Mouse (Mus musculus): Measurements from ENCODE around the gene Dpm2.
A peak's percentile ranks its signal among the peaks of the same experiment; 100 is the strongest.

The Dpm2 gene

DNA sequence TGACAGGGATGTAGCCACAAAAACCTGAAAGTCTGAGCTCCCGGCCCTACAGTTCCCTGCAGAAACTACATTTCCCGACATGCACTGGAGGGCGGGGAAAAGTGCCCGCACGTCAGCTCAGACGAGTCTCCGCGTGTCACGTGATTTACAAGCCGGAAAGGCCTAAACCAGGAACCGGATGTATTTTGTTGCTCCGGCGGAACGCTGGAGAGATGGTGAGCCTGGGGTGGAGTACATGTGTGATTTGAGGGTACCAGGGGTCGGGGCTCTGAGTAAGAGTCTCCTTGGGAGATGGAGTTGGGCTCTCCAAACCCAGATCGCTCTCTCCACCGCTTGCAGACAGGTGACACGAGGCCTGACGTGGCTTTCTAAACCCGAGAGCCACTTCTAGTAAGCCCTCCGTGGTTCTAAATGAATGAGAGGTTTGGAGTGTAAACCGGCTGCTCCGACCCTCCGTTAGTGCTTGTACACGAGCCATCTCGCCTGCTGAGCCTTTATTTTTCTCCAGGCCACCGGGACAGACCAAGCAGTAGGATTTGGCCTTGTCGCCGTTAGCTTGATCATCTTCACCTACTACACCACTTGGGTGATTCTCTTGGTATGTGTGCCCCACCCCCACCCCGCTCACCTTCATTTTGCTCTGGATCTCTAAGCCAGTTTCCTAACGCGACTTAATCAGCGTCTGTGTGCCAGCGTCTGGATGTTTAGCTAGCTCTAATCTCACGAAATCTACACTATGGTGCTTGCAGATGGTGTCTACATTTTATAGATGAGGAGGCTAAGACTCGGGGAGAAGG lies at the start of gene Dpm2:
Gene Dpm2, plus strand, starts transcription at position 161 of the 797 bp plus-strand sequence.
- DNase-seq (ENCODE audit: extremely low read depth, insufficient read length, low spot score), result peak; percentile 76

DNA sequence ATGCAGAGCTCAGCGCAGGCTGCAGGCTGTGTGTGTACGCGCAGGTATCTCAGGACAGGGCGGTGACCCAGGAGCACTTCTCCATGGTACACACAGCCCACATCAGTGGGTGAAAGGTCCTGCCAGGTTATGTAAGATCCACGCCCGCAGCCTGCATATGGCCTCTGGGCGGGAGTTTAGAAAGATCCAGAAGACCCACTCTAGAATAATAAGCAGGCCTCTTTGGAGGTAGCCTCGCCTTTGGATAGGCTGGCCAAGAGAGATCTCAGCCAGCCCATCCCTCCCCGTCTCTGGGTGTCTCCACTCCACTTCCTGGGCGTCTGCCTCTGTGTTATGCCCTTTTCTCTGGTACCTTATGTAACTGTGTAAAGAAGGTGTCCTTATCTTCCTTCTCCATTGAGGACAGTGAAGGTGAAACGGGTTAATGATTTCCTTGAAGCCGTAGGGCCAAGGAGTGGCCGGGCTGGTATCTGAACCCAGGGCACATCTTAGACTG lies 46.1 kb upstream of the Dpm2 start:
- no peak for DNase-seq (ENCODE audit: extremely low read depth, insufficient read length, low spot score)

DNA sequence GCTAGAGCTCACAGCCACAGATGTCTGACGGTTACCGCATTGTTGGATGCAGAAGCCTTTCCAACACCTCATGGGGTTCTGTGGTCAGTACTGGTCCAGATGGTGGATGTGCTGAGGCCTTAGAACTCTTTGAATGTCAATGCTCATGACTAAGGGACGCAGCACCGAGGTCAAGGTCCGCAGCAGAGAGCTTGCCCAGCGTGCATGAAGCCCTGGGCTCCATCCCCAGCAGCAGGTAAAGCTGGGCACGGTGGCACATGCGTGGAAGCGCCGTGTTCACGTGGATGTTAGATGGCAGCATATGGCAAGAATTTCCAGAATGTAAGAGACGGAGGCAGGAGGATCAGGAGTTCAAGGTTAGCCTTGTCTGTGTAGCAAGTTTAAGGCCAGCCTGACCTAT lies 44.8 kb upstream of the Dpm2 start:
- no peak for DNase-seq (ENCODE audit: extremely low read depth, insufficient read length, low spot score)

DNA sequence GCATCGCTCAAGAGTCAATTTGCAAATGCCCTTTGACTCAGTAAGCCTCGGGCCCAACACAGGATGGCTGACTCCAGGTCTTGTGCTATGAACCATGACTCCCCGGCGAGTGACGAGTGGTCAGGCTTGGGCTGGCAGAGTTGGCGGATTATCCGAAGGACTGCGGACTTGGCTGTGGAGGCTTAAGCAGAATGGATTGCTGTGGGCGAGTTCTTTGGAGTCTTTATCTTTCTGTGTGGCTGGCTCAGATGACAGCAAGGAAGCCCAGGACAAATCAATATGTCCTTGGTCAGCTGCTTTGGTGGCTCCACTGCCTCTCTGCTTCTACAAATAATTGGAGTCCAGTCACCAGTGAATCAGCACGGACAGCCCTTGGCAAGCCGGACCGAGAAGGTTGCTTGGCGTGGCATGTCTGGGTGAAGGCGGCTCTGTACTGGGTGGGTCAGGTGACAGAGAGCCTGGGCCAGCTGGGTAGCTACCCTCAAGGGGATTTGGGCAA lies 43.1 kb upstream of the Dpm2 start:
- peak; percentile 69 for DNase-seq (ENCODE audit: extremely low read depth, insufficient read length, low spot score)

DNA sequence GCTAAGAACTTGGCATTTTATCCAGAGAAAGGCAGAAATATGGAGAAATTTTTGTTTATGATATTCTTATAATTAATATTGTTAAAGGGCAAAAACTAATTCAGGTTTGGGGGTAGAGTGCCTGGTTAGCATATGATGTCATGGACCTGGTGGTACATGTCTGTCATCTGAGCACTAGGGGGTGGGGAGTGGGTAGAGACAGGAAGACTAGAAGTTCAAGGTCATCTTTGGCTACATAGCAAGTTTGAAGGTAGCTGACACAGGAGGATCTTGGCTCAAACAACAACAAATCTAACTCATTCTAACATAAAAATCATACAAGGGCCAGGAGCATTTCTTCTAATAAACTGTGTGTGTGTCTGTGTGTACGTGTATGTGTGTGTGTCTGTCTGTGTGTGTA lies 42.3 kb upstream of the Dpm2 start:
- no peak for DNase-seq (ENCODE audit: extremely low read depth, insufficient read length, low spot score)

DNA sequence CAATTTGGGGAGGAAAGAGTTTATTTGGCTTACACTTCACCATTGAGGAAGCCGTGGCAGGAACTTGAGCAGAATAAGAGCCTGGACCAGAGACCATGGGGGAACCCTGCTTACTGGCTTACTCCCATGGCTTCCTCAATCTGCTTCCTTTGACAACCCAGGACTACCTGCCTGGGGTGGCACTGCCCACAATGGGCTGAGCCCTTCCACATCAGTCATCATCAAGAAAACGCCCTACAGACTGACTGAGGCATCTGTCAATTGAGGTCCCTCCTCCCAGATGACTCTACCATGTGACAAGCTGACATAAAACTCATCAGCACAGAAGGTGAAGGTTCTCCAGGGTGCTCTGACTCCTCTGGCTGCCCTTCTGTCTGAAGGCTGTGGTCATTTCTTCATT lies 40.2 kb upstream of the Dpm2 start:
- no peak for DNase-seq (ENCODE audit: extremely low read depth, insufficient read length, low spot score)

DNA sequence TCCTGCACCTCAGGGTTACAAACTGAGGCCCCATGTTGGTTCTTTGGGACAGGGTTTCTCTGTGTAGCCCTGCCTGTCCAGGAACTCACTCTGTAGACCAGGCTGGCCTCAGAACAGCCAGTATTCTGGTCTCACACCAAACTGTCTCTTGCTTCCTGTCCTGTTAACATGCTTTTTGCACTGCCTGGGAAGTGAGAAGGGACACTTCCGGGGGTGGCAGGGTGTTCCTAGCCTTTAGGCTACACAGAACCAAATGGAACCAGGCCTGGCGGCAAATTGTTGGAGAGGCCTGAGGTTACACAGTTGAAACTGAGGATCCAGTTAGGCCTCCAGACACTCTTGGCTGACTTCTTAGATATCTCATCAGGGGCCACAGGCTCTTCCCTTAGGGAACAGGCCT lies 37.5 kb upstream of the Dpm2 start:
- DNase-seq (ENCODE audit: extremely low read depth, insufficient read length, low spot score), result no peak

DNA sequence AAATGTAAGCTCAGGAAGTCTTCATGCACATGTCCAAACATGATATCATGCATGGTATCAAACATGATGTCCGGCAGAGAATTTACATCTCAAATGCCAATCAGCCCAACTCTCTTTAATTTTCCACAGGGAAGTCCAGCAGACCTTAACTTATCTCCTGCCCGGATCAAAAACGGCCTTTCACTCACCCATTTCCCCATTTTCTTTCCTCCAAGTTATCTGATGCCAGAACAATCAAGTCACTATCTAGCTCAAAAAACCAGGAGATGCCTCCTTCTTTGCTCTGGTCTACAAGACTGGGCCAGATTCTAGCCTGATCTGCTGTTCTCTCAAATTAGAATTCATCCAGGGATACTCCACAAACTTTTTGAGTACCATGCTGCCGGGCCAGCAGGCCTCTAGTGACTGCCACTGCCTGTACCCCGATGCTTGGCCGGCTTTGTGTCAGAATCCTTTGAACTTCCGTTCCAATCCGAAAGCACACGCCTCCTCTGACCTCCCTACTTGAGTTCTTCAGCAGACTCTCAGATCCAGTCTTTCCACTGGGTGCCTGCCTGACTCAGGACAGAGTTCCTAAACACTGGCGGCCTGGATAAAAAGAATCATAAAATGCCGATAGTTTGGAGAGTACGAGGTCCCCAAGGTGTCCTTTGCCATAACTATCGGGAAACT lies 36.5 kb upstream of the Dpm2 start:
- peak; percentile 41 for DNase-seq (ENCODE audit: extremely low read depth, insufficient read length, low spot score)

DNA sequence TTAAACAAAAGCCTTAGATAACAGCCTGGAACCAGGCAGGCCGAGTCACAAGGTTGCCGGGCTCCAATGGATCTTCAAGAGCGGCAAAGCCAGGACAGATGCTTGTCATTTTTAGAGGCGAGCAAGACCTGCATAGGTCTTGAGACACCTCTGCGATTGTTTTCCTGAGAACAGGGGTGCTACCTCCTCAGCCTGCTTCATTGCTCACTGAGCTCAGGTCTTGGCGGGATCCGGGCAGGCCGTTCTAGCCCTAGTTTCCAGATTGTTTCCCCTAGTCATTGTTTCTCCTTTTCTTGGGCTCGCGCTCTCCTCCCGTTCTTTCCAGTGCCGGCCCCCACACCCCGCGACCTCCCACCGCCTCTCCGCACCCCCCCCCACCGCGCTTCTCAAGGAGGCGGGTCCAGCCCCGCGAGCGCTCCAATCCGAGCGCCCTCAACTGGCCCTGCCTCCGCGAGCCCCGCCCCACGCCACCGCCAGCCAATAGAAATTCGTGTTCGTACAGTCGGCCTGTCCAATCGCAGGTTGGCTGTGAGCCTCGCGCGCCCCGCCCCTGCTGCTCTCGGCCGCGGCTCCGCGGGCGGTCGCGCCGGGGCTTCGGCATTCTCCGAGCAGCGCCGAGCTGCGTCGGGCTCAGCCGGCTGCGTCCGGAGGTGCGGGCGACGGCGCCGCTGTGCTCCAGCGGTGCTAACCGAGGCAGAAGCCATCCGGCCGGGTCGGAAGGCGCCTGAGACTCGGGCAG lies 35.8 kb upstream of the Dpm2 start, which contains the start of gene Fam102a:
Gene Fam102a, plus strand, starts transcription at position 600 of the 739 bp plus-strand sequence.
- DNase-seq (ENCODE audit: extremely low read depth, insufficient read length, low spot score), result peak; percentile 94

DNA sequence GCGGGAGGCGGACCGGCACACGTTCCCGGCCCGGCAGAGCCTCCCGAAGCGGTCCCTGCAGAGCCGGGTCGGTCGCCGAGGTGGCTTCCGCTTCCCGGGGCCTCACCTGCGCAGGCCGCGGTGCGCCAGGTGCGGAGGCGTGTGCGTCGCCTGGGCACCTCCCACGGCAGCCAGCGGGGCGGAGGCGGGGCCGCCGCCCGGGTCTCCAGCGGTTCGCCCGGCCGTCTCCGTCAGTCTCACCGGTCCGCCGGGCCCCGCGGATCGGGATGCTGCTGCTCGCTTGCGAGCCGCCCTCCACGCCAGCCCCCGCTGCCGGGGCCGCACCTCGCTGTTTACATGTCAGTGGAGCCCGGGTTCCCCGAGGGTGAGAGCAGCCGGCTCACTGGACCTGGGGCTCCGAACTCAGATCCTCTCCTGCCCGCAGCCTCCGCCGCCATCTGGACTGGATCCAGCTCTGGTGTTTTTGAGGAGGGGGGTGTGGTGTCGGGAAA lies 35.1 kb upstream of the Dpm2 start:
- no peak for DNase-seq (ENCODE audit: extremely low read depth, insufficient read length, low spot score)

DNA sequence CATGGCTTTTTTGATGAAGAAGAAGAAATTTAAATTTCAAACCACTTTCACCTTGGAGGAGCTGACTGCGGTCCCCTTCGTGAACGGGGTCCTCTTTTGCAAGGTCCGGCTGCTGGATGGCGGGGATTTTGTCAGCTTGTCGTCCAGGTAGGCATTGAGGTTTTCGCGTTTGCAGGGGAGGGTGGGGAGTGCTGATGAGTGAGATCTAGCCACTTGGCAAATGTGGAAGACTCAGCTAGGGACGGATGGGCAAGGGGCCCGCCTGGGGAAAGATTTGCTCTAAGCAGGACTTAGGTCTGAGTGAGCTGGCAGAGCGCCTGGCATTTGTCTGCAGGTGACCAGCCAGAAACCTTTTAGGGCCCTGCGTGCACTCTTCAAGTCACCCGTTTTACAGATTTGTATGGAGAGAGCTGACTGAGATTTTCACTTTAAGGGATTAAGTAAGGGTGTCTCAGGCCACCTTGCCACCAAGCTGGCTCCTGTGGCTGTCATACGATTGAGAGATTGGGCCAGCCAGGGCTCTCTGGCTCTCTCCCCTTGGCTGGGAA lies 34.5 kb upstream of the Dpm2 start:
- DNase-seq (ENCODE audit: extremely low read depth, insufficient read length, low spot score), result peak; percentile 59

DNA sequence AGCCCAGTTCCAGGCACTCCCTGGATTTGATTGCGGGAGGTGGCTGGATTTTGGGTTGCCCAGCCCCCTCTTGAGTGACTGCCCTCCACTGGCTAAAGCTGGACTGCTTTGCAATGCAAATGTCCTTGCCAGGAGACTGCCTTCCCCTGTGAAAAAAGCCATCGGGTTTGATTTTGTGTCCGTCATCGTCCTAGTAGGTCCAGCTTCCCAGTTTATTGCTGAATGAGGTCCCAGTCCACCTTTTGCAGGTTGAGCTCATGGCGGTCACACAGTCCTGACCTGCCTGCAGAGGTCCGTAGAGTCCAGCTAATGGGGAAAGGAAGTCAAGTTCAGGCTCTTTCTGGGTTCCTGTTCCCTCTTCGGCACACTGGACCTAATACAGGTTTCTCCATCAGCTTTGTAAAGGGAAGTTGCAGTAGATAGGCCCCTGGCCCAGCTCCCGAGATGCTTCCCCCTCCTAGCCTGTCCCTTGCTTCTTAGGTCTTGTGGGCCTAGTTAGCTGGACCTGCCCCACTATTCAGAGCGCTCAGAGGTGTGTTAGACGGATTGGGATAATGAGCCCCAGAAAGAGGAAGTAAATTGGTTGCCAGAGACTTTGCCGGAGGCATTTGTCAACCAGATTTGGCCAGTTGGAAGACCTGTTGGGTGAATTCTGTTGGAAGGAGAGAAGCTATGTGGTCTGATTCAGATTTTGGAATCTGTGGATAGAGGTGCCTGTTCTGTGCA lies 33.9 kb upstream of the Dpm2 start:
- peak; percentile 35 for DNase-seq (ENCODE audit: extremely low read depth, insufficient read length, low spot score)

DNA sequence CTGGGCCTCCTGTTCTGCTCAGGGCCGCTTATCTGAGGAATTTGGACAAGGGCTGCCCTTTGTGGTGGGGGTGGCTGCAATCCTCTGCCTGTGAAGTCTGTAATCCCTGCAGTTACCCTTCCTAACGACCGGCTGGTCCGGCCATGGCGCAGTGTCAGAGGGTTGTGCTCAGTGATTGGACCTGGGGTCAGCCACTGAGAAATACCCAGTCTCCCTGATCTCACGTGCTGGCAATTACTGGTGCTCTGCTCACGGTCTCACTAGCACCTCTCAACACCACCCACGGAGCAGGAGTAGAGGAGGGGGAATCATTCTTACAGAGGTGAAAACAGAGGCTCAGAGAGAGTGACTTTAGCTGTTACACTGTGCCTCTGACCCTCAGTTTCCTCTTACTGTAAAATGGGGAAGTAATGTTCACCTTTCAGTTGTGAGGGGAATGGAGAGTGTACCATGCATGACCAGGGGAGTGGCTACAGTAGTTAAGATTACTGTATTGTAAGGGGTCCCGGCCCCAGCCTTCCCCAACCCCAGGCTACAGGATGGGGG lies 33.2 kb upstream of the Dpm2 start:
- DNase-seq (ENCODE audit: extremely low read depth, insufficient read length, low spot score), result peak; percentile 29

DNA sequence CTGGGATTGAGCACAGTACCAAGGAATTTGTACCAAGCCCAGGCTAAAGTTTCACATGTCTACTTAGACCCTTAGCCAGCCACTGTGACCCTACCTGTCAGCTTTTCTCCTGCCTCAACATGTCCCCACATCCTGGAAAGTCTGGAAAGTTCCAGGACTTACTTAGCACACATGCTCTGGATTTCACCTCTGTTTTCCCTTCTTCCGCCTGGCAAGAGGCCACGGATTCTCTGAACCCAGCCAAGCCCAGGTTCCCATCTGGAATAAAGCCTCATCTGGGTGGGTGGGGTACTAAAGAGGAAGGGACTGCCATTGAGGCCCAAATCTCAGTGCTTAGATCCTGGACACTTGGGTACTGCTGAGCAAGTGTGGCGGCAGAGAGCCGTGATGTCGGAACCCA lies 32.7 kb upstream of the Dpm2 start:
- DNase-seq (ENCODE audit: extremely low read depth, insufficient read length, low spot score), result no peak

DNA sequence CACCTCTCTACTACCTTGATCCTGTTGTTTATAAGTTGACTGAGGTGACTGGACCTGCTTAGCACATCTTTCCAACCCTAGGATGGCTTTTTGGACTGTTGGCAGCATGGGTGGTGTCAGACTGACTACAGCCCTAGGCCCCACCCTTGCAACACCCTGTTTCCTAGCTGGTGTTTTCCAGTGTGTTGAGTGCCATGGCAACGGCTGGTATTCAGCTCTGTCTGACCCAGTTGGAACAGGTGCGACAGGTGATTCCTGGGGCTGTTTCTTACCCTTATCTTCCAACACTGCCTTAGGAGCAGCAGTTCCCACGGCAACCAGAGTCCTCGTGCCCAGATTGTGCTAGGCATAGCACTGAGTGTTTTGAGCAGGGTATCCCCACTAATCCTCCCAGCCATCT lies 32.2 kb upstream of the Dpm2 start:
- DNase-seq (ENCODE audit: extremely low read depth, insufficient read length, low spot score), result no peak

DNA sequence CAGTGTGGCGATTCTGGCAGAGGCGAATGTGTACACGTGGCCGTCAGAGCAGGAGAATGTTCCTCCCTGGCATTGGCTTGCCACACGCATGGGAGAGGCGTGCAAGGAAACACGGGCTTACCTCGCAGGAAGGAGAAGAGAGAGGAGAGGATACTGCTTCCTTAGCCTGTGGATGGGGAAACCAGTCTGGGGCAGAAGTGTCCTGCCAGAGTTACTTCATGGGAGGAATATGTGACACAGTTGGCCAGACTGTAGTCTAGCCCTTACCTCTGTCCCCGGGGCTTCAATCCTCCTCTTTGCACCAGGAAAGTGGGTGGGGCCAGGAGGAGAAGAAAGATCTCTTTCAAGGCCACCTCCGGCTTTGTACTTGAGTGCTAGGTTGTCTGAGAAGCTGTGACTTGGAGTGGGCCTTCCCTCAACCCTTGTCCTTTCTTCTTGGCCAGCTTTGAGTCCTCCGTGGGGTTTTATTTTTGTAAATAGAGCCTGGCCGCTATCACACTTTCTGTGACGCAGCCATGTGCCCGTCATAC lies 31.1 kb upstream of the Dpm2 start:
- DNase-seq (ENCODE audit: extremely low read depth, insufficient read length, low spot score), result no peak

DNA sequence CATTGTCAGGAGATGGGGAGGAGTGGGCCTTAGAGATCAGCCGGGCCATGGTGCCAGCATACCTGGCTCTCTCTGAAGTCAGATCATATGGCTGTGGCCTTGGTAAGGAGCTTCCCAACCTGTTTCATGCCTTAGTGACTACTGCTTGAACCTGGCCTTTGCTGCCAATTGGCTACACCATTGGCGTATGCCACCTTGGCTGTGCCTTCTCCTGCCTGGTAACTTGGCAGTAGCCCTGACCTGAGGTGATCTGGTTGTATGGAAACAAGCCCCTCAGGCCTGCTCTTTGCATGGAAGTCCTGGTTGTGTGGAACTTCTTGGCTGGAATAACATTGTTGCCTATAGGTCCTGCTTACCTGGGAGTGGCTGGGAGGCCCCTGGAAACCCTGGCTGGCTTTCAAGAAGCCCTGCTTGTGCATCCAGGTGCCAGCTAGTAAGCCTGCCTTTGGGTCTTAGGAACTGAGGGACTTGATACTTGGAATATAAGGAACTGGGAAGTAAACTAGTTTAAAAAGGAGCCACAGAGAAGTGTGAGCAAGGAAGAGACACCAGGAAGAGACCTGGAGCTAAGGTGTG lies 29.2 kb upstream of the Dpm2 start:
- no peak for DNase-seq (ENCODE audit: extremely low read depth, insufficient read length, low spot score)

DNA sequence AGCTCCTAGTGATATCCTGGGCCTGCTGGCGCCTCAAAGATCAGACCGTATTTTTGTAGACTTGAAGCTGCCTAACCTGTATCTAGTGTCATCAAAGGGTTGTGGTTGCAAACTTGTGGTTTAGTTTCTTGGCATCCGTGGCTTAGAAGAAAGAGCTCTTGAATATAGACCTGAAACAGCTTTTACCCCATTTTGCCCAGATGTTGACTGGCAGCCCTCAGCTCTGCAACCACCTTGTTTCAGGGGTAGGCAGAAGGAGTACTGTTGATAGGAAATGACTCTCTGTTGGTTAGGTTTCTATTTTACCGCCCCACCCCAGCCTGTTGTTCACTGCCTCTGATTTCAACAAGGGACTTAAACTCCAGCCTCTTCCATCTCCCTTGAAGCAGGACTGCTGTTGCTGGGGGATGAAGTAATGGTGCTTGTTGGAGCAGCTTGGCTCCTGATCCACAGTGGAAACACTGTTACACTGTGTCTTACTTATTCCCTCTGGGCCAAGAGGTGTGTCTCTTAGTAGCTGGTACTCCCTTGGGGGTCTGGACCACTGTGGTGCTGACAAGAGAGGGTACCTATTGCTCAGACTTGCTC lies 28.6 kb upstream of the Dpm2 start:
- DNase-seq (ENCODE audit: extremely low read depth, insufficient read length, low spot score), result no peak

DNA sequence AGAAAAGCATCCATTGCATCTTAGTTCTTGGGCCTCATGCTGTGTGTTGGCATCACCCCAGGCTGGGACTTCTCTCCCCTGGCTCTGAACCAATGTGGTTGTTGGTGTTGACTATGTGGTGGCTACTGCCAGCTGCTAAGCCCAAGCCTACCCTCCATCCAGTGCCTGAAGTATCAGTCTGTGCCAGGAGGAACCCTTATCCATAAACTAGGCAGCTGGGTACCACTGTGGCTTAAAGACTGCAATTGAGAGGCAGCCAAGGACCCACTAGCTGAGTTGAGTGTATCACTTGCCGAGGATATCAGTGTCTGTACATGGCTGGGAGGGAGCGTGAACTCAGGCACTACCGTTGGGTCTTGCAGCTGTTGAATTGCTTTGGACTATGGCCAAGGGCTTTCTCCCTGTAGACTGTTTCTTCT lies 27.6 kb upstream of the Dpm2 start:
- peak; percentile 30 for DNase-seq (ENCODE audit: extremely low read depth, insufficient read length, low spot score)

Measured in 3134 (cell line).